Mouse (Mus musculus): ENCODE measurements around the gene Fchsd2.

Gene Fchsd2

DNA sequence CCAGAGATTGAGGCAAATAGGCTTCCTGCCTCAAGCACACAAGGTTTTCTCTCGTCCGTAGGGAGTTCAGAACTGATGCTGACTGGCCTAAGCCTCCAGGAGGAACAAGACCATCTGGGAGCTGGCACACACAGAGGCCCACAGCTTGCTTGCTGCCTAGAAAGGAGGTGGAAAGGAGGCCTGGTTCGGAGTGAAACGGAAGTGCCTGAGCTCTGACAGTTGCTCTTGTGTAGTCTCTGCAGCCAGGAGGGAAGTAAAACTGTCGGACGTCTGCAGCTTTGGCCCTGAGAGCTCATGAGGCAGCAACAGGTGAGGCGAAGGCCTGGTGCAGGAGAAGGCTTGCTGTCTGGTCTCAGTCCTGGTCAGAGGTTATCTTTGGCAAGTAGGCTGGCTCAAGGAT is at the start of gene Fchsd2:
TSS of gene Fchsd2 (plus strand) at position 246 of the 400 bp plus-strand sequence.
- no peak for DNase-seq (ENCODE audit: low read depth, low spot score)

DNA sequence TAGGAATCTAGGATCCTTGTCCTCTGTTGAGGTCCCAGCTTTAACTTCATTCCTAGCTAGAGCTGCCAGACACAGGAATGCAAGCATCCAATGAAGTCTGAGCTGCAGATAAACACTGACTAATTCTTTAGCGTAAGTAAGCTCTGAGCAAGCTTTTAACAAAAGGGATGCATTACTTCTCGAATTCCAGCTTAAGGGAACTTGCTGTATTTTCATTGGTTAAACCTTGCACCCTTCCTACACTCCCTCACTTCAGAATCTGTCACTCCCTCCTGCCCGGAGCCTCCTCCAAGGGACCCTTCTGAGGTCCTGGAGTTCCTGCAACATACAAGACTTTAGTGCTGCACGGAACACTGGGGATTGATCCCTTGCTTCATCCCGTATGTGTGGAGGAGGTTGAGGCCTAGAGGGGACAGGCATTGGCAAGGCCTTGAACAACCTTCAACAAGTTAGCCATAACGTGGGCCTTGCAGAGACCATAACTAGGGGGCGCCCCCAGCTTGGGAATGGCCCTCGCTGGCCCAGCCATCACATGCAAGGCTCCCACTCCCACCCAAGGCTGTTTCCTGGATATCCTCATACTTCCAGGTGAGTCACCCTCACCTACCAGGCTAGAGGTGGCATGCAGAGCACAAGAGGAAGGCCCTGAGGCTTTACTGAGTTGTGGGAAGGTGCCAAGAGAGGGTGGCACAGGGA is 48.7 kb upstream of the Fchsd2 start:
- no peak for DNase-seq (ENCODE audit: low read depth, low spot score)

DNA sequence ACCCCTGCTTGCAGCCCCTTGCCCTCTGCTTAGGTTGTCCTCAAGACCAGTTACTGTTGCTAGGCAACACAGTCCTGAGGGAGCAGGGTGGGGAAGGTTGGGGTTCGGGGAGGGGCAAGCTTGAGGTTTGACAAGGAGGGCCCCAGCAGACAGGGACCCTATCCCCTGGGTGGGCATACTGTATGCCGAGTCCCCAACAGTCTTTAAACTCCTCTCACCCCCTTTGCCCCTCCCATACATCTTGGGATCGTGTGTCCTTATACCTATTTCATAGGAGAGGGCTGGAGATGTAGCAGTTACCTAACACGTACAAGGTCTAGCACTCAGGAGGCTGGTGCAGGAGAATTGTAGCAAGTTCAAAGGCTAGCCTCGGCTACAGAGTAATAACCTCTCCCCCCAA is 44.4 kb upstream of the Fchsd2 start:
- DNase-seq (ENCODE audit: low read depth, low spot score) = no peak

DNA sequence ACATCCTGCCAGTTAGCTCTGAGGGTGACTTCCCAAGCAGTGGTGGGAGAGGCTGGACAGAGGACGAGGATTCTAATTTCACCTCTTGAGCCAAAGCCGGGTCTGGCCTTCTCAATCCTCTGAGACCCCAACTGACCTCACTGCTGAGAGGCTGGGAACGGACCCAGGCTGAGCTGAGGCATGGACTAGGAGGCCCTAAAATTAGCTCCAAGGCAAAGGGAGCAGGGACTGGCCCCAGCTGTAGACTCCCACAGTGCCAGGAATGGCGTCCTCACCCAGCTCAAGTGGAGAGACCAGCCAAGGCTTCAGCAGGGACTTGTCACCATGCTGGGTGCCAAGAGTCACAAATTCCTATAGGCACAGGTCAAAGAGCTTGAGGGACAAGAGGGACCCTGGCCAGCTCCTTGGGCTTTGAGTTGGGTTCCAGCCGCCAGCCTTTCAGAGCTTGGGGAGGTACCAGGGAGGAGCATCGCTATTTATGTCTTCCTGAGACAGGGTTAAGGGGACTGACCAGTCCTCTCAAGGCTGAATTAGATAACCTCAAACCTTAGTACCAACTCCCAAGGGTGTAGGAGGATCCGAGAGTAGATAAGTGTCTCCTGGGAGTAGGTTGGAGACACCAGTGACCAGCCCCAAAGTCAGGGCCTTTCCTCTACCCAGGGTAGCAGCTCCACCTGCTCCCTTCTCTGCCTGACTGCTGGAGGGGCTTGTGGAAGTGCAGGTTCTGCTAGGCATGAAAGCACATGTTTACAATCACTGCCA is 43.2 kb upstream of the Fchsd2 start:
- no peak for DNase-seq (ENCODE audit: low read depth, low spot score)

DNA sequence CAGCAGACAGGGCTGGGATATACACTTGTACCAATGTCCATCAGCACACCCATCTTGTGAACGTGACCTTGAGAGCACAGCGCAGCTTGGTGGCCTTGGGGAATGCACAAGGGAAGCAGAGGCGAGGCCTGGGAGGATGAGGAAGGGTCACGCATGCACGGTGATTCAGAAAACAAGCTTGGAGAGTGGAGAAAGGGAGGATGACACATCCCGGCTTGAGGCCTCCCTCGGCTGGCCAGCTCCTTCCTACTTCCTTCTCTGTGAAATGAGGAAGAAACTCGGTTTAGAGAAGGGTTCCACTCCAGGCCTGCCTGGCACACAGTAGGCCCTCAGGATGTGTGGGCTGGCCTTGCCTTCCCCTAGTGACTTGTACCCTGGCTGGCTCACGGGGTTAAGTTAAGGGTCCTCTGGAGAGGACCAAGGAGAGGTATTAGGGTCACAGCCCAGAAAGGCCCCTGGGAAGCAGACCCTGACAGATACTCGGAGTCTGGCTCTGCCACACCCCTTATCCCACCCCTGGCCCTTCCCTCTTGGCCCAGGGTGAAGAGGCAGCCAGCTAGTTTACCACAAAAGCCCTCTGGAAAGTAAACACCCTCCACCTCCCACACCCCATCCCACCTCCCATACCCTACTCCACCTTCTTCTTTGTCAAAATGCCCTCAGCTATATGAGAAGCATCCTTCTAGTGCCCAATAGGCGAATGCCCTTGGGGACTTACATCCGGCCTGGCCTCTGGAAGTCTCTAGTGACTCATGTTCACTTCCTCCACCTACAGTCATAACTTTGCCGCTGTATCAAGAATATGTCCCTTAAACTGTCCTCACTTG is 41.7 kb upstream of the Fchsd2 start:
- no peak for DNase-seq (ENCODE audit: low read depth, low spot score)

DNA sequence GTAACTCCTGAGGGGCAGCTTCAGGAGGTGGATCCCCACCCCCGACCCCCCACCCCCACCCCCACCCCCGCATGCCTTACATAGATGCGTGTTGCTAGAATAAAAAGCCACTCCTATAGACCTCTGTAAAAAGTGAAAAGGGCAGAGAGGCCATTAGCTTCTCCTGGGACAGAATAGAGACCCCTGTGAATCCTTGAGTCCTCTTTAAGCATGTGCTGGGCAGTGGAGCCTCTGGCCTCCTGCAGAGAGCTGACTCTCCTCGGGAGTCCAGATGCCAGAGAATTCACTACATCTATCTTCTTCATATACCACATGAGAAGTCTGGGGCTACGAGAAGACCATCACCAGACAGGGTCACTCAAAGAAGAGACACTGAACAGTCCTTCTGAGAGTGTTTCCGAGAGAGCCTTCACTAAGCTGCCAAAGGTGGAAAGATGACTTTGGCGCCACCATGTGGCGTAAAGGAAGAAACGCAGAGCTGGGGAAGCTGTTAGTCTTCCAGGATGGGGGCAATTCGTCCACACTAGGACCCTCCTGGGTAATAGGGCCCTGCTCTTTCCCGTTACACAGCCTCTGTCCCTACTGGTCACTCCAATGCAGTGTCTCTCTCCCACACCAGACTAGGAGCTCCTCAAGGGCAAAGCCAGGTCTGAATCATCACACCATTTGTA is 41.0 kb upstream of the Fchsd2 start:
- DNase-seq (ENCODE audit: low read depth, low spot score) = peak; percentile 28

DNA sequence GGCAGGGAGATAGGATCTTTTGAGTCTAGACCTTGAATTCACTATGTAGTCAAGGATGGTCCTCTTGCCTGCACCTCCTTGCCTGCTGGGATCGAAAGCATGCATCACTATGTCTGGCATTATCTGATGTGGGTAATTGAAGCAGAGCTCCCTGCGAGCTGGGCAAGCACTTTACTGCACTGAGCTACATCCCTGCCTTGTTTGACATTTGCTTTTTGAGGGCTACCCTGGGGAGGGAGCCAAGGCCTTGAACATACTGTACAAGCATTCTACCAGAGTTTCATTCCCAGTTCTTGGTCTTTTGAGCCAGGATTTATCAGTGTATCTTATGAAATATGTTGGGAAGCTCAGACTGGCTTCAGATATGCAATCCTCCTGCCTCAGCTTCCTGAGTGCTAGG is 39.5 kb upstream of the Fchsd2 start:
- DNase-seq (ENCODE audit: low read depth, low spot score) = no peak

DNA sequence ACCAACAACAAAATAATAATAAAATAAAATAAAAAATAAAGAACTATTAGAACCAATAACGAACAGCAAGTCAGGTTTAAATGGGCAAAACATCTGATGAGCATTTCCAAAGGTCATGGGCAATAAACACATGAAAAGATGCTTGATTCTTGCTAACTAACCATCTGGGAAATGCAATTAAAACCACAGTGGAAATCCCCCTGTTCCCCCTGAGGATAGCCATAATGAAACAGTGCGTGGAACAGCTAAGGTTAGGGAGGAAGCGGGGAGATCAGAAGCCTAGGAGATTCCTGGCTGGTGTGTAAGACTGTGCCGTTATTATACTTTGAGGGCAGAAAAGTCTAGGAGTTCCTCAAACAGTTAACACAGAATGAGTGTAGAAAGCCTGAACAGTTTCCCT is 35.4 kb upstream of the Fchsd2 start:
- no peak for DNase-seq (ENCODE audit: low read depth, low spot score)

DNA sequence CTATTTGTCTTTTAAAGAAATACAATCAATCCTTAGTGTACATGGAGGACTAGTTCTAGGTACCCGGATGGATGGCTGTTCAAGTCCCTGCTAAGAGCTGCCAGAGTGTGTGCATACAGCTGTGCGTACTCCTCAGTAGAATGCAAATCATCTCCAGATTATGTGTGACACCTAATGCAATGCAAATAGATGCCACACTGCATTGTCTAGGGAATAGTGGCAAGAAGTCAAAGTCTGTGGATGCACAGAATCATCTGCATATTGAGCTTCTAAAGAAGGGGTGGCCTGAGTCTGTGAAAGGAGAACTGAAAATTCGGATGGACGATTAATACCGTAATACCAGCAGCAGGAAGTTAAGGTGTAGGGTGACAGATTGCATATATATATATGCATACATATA is 33.5 kb upstream of the Fchsd2 start:
- DNase-seq (ENCODE audit: low read depth, low spot score) = no peak

DNA sequence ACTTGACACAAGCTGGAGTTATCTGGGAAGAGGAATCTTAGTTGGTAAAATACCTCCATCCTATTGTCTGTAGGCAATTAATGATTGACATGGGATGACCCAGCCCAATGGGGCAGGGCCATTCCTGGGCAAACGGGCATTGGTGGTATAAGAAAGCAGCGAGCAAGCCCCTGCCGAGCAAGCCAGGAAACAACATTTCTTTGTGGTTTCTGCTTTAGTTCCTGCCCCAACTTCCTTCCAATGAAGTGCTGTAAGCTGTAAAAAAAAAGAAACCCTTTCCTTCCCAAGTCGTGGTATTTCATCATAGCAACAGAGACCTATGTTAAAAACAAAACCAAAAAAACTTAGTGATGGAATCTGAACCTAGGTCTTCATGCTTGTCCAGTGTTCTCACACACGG is 32.2 kb upstream of the Fchsd2 start:
- DNase-seq (ENCODE audit: low read depth, low spot score) = no peak

DNA sequence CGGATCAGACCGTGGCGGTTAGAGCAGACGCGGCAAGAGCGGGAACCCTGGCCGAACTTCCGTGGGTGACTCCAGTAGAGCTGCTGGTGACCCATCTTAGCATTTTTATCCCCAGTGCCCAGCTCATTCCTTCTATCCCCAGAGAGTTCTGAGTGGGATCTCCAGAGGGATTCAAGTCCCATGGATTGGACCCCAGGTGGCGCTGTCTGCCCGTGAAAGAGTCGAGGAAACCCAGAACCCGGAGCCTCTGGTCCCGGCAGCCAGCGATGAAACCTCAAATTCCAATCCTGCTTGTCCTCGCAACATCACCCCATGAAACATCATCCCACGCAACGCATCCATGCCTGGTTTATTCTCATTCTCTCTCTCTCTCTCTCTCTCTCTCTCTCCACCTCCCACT is 31.3 kb upstream of the Fchsd2 start:
- DNase-seq (ENCODE audit: low read depth, low spot score) = peak; percentile 62

DNA sequence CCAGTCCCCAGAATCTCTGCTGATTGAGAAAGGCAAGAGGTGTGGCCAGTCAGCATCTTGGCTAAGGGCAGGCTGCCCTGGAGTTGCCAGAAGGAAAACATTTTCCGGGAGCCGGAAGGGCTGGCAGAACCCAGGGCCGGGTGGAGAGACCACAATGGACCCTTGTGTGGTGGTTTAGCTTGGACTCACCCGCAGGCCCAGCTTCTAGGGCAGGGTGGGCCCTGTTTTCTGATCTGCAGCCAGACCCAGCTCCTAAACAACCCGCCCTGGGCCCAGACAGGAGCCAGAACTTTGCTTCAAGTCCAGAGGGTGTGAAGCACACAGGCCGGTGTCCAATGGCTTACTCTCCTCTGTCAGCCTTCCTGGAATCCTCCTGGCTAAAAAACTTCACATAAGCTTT is 30.4 kb upstream of the Fchsd2 start:
- DNase-seq (ENCODE audit: low read depth, low spot score) = no peak

DNA sequence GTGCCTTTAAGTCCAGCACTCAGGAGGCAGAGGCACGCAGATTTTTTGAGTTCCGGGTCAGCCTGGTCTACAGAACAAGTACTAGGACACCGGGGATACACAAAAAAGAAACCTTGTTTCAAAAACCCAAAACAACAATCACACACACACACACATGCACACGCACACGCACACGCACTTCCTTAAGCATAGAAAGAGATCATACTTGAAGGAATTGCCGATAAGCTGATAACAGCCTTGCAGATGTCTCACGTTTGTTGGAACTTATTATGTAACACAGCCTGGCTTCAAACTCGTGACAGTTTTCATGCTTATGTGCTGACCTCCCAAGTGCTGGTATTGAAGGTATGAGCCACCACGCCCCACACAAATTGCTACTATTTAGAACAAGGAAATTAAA is 29.1 kb upstream of the Fchsd2 start:
- no peak for DNase-seq (ENCODE audit: low read depth, low spot score)

DNA sequence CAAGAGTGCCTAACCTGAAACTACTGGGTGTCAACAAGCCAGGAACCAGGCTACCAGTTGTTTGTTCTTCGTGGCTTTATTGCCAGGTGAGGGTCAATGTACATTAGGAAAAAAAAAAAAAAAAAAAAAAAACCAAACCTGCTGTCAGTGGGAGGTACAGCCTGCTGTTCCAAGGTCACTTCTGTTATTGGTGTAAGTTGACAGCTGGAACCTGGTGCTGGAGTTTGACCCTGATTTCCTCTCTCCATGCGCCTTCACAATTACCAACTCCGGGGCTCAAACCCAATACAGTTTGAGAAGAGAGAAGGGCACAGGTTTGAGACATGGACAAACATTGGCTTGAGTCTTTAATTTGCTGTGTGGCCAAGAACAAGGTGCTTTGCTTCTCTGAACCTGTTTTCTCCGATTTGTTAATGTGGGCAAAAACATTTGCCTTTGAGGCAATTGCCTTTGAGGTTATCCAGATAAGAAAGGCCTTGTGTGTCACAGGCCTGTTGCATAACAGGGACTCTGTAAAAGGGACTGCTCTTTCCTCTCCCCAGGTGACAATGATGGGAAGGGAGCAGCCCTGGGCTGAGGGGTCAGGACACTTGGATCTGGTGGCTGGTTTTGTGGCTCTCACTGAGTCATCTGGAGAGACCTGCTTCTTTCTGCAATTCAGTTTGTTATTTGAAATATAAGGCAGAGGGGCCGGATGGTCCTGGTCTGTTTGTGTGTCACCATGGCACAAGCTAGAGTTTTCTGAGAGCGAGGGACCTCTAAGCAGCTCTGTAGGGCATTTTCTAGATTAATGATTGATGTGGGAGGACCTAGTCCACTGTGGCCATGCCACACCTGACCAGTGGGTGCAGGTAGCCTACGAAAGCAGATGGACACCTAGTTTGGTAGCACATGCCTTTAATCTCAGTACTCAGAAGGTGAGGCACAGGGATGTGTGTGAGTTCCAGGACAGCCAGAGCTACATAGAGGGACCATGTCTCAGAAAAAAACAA is 27.7 kb upstream of the Fchsd2 start:
- no peak for DNase-seq (ENCODE audit: low read depth, low spot score)

DNA sequence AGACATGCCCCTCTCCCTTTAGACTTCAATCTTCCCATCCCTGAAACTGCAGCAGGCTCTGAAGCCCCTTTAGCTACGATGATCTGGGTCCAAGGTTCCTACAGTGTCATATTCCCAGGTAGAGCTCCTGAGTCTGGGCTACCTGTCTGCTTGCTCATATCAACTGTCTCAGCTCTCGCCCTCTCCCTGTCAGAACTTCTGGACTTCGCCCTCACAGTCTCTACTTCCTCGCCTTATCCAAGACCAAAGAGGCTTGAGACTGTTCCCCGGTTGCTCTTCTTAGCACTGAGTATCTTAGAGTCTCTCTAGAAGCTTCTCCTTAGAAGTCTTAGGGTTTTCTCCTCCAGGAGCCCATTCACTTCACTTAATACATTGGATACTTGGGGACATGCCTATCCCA is 26.7 kb upstream of the Fchsd2 start:
- no peak for DNase-seq (ENCODE audit: low read depth, low spot score)

DNA sequence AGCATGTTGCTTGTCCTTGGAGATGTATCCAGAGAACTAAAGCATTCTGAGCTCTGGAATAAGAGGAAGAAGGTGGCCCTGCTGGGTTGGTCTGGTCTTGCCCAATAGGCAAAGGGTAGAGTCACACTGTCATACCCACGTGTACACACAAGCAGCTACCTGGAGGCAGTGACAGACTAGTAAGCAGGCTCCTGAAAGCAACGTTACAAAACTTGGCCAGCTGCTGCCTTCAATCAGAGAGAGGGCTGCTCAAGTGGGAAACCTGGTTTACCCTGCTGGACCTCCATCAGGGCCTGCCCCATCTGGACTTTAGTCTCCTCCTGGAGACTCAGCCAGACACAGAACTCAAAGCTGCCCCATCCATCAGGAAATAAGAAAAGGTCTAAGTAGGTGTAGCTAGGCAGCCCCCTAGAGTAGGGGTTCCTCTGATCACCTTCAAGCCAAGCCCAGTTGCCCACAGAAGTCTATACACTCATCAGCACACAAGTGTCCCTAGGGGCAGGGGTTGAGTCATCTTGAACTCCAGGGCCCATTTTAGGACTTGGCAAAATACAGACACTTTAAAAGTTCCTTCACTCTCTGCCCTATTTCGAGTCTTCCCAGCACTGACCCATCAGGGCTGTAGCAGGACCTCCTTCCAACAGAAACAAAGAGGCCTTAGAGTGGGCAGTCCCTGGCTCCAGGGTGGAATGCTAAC is 25.9 kb upstream of the Fchsd2 start:
- DNase-seq (ENCODE audit: low read depth, low spot score) = no peak

DNA sequence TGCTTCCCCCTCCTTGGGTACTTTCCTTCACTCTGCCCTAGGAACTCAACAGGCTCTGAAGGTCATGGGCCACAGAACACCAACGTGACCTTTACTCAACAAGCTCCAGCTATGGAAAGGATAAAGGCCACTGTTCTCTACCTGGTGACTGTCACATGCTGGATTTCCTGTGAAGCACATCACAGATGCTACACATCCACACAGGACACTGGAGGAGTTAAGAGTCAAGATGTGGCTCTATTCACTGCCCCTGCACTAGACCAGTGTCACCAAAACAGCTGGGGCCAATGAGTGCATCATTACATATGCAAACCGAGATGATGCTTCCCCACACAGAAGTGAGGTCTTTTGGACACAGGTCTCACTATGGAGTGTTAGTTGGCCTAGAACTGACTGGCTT is 25.1 kb upstream of the Fchsd2 start:
- DNase-seq (ENCODE audit: low read depth, low spot score) = no peak

DNA sequence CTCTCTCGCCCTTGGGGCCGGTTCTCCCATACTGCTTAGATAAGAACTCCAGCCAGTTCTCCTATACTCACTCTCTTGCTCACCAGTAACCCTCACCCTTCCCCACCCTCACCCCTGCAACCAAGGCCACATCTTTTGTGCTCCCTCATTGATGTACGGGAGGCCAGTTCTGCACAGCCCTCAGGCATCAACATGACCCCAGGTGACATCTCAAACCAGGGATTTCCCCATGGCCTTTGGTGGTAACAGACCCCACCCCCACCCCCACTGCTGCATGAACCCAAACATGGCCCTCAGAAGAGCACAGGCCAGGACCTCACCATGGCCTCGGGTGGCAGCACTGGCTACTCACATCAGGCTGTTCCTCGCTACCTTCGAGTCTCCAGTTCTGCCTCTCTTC is 23.4 kb upstream of the Fchsd2 start:
- DNase-seq (ENCODE audit: low read depth, low spot score) = no peak

DNA sequence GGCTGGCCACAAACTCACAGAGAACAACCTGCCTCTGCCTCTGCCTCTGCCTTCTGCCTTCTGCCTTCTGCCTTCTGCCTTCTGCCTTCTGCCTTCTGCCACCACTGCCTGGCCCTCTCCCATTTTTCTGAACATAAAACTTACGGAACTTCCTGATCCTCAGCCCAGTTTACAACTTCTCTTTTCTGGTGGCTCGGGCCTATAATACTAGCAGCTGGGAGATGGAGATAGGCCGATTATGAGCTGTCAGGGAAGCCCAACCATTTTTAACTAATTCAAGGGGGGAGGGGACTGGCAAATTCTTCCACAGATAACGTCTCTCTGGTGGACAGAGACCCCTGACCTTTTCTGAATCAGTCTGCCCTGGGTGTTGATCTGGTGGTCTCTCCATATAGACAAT is 22.3 kb upstream of the Fchsd2 start:
- no peak for DNase-seq (ENCODE audit: low read depth, low spot score)

DNA sequence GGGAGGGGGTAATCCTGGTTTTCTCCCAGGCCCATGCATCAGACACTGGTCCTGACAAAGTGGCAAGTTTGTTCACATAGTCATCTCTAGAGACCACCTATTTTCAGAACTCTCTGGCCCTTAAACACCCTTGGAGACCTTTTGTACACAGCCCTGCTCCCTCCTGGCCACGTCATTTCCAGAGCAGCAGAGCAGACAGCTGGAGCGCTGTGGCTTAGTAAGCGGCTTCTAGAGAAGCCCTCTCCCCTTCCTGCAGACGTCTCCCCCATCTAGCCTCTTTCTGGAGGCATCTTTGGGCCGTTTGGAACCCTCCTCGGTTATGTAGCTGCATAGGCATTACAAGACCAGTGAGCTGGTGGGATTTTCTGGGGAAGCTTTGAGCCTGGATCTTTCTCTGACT is 21.6 kb upstream of the Fchsd2 start:
- DNase-seq (ENCODE audit: low read depth, low spot score) = no peak
